7 mouse cellular contexts compared by ENCODE assay signal in the genomic region with DNA sequence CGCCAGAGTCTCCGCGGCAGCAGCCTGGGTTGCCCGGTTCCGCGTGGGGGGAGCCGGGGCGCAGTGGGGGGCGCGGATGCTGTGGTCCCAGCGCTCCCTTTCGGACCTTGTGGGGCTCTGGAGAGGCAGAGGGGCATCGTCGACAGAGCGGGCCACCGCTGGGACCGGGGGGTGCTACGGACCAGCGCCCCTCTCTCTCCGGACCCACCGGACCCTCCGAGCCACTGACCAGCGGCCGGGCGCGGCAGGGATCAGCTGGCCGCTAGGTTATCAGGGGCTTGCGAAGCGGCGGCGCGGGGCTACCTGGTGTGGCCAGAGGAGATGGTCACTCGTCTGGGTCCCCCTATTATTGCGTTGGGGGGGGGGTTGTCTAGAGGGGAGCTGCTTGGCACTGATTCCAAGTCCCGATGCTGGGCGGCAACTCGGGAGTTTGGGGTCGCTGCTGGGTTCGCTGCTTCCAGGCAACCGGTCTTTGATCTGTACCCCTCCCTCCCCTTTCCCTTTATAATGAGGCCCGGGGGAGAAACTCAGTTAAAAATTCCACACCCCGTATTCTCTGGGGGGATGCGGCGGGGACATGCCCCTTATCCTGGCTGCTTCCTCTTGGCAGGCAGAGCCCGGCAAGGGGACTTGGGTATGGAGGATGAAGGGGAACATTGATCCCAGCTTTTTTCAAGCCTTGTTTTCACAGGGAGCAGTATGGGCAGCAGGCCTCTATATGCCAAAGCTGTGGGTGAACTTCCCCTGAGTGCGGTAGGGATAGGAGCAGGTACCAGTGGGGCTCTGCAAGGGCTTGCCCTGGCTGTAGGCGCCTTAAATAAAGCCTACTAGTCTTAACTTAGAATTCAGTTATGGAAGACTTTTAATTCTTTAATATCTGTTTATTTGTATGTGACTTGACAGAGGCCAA. TPM values are rescaled to one million over a fixed set of nuclear protein-coding genes. Genes with fewer than 3 reads are reported as not detected.
DNase-seq lines count a peak whose midpoint lies in the region; ATAC-seq and TF ChIP-seq lines count a peak whose summit lies in the region.

No protein-coding gene starts in this region.

- ATAC-seq in lung, embryonic 15.5 days (ENCODE audit: borderline replicate concordance, extremely low read depth, low FRiP score, low TSS enrichment), result peak; percentile 8; the same call in 1 of the 2 replicates
- peak; percentile 21 for ATAC-seq in hindbrain, embryonic 15.5 days (ENCODE audit: low FRiP score, low read depth)
- no peak for ATAC-seq in liver, postnatal 0 days

- H3K4me1 ChIP-seq in lung, embryonic 15.5 days, result peaks cover 14% of the 10 kb centered on the region
- H3K4me1 ChIP-seq in embryonic facial prominence, embryonic 10.5 days, result peaks cover 22% of the 10 kb centered on the region
- peaks cover 48% of the 10 kb centered on the region for H3K4me1 ChIP-seq in hindbrain, embryonic 15.5 days (replicated peaks)
- peaks cover 2% of the 10 kb centered on the region; the same call in 1 of the 2 replicates for H3K4me1 ChIP-seq in liver, postnatal 0 days (ENCODE audit: insufficient read depth)

- DNase-seq in lung, postnatal 25 days (ENCODE audit: low spot score), result no peak
- DNase-seq in embryonic facial prominence, embryonic 10.5 days (ENCODE audit: low spot score), result no peak
- DNase-seq in liver, postnatal 0 days, result no peak
- no peak for DNase-seq in urinary bladder, postnatal 4 days (ENCODE audit: low spot score in 2 of 2)
- no peak for DNase-seq in adrenal gland, adult 2 months

- H3K27me3 ChIP-seq in lung, embryonic 15.5 days, result peaks cover 42% of the 10 kb centered on the region
- peaks cover 50% of the 10 kb centered on the region for H3K27me3 ChIP-seq in embryonic facial prominence, embryonic 10.5 days (replicated peaks; ENCODE audit: low read depth, poor library complexity, severe bottlenecking)
- no peaks in the 10 kb centered on the region for H3K27me3 ChIP-seq in hindbrain, embryonic 15.5 days
- H3K27me3 ChIP-seq in liver, postnatal 0 days (ENCODE audit: insufficient read depth, low read length), result peaks cover 33% of the 10 kb centered on the region

- H3K9ac ChIP-seq in lung, embryonic 15.5 days, result peak overlapping the region; percentile 23; the same call in 1 of the 2 replicates
- H3K9ac ChIP-seq in hindbrain, embryonic 15.5 days, result peak overlapping the region; percentile 98
- no peak overlapping the region for H3K9ac ChIP-seq in liver, postnatal 0 days (replicated peaks)

- no peaks in the 10 kb centered on the region for H3K9me3 ChIP-seq in lung, embryonic 15.5 days
- no peaks in the 10 kb centered on the region for H3K9me3 ChIP-seq in embryonic facial prominence, embryonic 10.5 days
- no peaks in the 10 kb centered on the region for H3K9me3 ChIP-seq in hindbrain, embryonic 15.5 days
- H3K9me3 ChIP-seq in liver, postnatal 0 days (ENCODE audit: low read length), result no peaks in the 10 kb centered on the region

- H3K36me3 ChIP-seq in lung, embryonic 15.5 days, result no peaks in the 10 kb centered on the region
- H3K36me3 ChIP-seq in embryonic facial prominence, embryonic 10.5 days (replicated peaks), result no peaks in the 10 kb centered on the region
- no peaks in the 10 kb centered on the region for H3K36me3 ChIP-seq in hindbrain, embryonic 15.5 days
- no peaks in the 10 kb centered on the region for H3K36me3 ChIP-seq in liver, postnatal 0 days (replicated peaks; ENCODE audit: insufficient read depth, low read length)

- 3% methylated on average over 46 of the region's 47 CpGs for WGBS in lung, embryonic 15.5 days
- WGBS in embryonic facial prominence, embryonic 10.5 days, result 2% methylated on average over 47 of the region's 47 CpGs
- WGBS in hindbrain, embryonic 15.5 days, result 1% methylated on average over 24 of the region's 47 CpGs
- WGBS in liver, postnatal 0 days (ENCODE audit: insufficient replicate concordance), result 8% methylated on average over 32 of the region's 47 CpGs

- TF ChIP-seq CTCF in liver, postnatal 0 days (IDR thresholded peaks at IDR 0.05; ENCODE audit: low read depth), result no peak

- H3K4me3 ChIP-seq in lung, embryonic 15.5 days, result peak overlapping the region; percentile 51
- H3K4me3 ChIP-seq in embryonic facial prominence, embryonic 10.5 days, result peak overlapping the region; percentile 82
- H3K4me3 ChIP-seq in hindbrain, embryonic 15.5 days, result peak overlapping the region; percentile 91
- peak overlapping the region; percentile 34 for H3K4me3 ChIP-seq in liver, postnatal 0 days (ENCODE audit: low read depth, low read length)

- H3K27ac ChIP-seq in lung, embryonic 15.5 days, result no peak overlapping the region
- H3K27ac ChIP-seq in embryonic facial prominence, embryonic 10.5 days (replicated peaks), result peak overlapping the region; percentile 91
- H3K27ac ChIP-seq in hindbrain, embryonic 15.5 days (replicated peaks), result peak overlapping the region; percentile 95
- no peak overlapping the region for H3K27ac ChIP-seq in liver, postnatal 0 days (ENCODE audit: low read depth)

- no peak for TF ChIP-seq EP300 in liver, postnatal 0 days (IDR thresholded peaks at IDR 0.05; ENCODE audit: low read depth)

- H3K4me2 ChIP-seq in lung, embryonic 15.5 days, result peak overlapping the region; percentile 95
- peak overlapping the region; percentile 59 for H3K4me2 ChIP-seq in hindbrain, embryonic 15.5 days
- peak overlapping the region; percentile 63 for H3K4me2 ChIP-seq in liver, postnatal 0 days (ENCODE audit: low read depth, low read length)

RNA-seq across cellular contexts. Expression of gene Apba2, which starts 1.0 kb away (rescaled TPM):
- polyA plus RNA-seq in lung, embryonic 15.5 days (2015; fragmentation: Nextera tagmentation; extraction: Ambion mirVana), result 2.1 and 2.9 TPM in 2 replicates
- polyA plus RNA-seq in embryonic facial prominence, embryonic 10.5 days (2016; fragmentation: Nextera tagmentation; extraction: Ambion mirVana), result 20.7 and 27.5 TPM in 2 replicates
- polyA plus RNA-seq in hindbrain, embryonic 15.5 days (2015; fragmentation: Nextera tagmentation; extraction: Ambion mirVana), result 158 and 175 TPM in 2 replicates
- polyA plus RNA-seq in liver, postnatal 0 days (2015; fragmentation: Nextera tagmentation; extraction: Ambion mirVana), result not detected in 2 replicates
- total RNA-seq in adrenal gland, adult 2 months (2021), result under 1 TPM in 1 of 2 experiments, not detected in 1; 0.31 TPM
- 0.48 and 1.4 TPM in 2 replicates for polyA plus RNA-seq in adrenal gland, adult 2 months (2012; rRNA removed)

Comparison
In these comparisons a context has a peak if more than half of its experiments do, and no peak if none do; other contexts are left out.
1. H3K27ac ChIP-seq: peak in embryonic facial prominence, embryonic 10.5 days (single experiment) and hindbrain, embryonic 15.5 days (single experiment); none in lung, embryonic 15.5 days (single experiment) and liver, postnatal 0 days (single experiment).
2. H3K4me3 ChIP-seq: peak in every context shown above with its lines; median percentile 91 in hindbrain, embryonic 15.5 days; 82 in embryonic facial prominence, embryonic 10.5 days; 51 in lung, embryonic 15.5 days; 34 in liver, postnatal 0 days.
3. Peak in every context shown above with its lines, with median percentiles within 50 percentile points of each other: H3K4me2 ChIP-seq.